Mouse (Mus musculus) left cerebral cortex, adult 18-20 months (tissue): ENCODE measurements around the gene Trpm3. TPM values are rescaled to one million over a fixed set of nuclear protein-coding genes. Genes with fewer than 3 reads are reported as not detected.
A peak's percentile ranks its signal among the peaks of the same experiment; 100 is the strongest.

Source experiments
- DNase-seq, 2 experiments: peaks; one replicate each; pipeline ENCODE4 v3.0.0; 2021 to 2022; ENCODE audit warnings: low spot score in 2 of 2, mixed read lengths in 1 of 2
- long read RNA-seq, 2 experiments: library from polyadenylated mRNA; stranded (forward); transcript quantifications; one replicate each; pipeline ENCODE4 v2.0.0; 2021
- total RNA-seq, 2 experiments: library from RNA; stranded (reverse); gene quantifications; 2 replicates each; pipeline ENCODE4 v1.2.3; 2021

Gene Trpm3
- 10 to 100 TPM; 31.4 to 36.8 TPM for total RNA-seq
- long read RNA-seq, experiment 1, partial matches to known transcripts = 2 of 11 reads
- long read RNA-seq, experiment 1, other reads (novel, unspliced or antisense) = 9 of 11 reads
- long read RNA-seq, experiment 2, partial matches to known transcripts = 0 of 3 reads
- long read RNA-seq, experiment 2, other reads (novel, unspliced or antisense) = 3 of 3 reads

- DNase-seq = peak; percentile 45 to 64
These were observed at the start of gene Trpm3 for GRCm38 (mm10) chr19:22138590-22139421. Gene Trpm3, plus strand, starts transcription at chr19:22139046.

GRCm38 (mm10) chr19:22100582-22100981 is 38.3 kb upstream of the Trpm3 start:
- DNase-seq = no peak

- no peak for DNase-seq
These were observed 35.0 kb upstream of the Trpm3 start for GRCm38 (mm10) chr19:22103865-22104264.

GRCm38 (mm10) chr19:22104848-22105484 is 33.9 kb upstream of the Trpm3 start:
- DNase-seq = no peak

- no peak for DNase-seq
These were observed 33.2 kb upstream of the Trpm3 start for GRCm38 (mm10) chr19:22105648-22106047.

- no peak for DNase-seq
These were observed 29.9 kb upstream of the Trpm3 start for GRCm38 (mm10) chr19:22108893-22109463.

GRCm38 (mm10) chr19:22120976-22121375 is 17.9 kb upstream of the Trpm3 start:
- no peak for DNase-seq

GRCm38 (mm10) chr19:22121631-22122030 is 17.2 kb upstream of the Trpm3 start:
- DNase-seq = no peak

- no peak for DNase-seq
These were observed 6.2 kb upstream of the Trpm3 start for GRCm38 (mm10) chr19:22132626-22133025.

- no peak for DNase-seq
These were observed 39.7 kb downstream of the Trpm3 start for GRCm38 (mm10) chr19:22178549-22178948.

- no peak for DNase-seq
These were observed 40.2 kb downstream of the Trpm3 start for GRCm38 (mm10) chr19:22179017-22179416.

- no peak for DNase-seq
These were observed 41.3 kb downstream of the Trpm3 start for GRCm38 (mm10) chr19:22180136-22180535.

- DNase-seq = peak; percentile 3 to 38
These were observed 50.9 kb downstream of the Trpm3 start for GRCm38 (mm10) chr19:22189716-22190115.

- DNase-seq = no peak
These were observed 83.7 kb downstream of the Trpm3 start for GRCm38 (mm10) chr19:22222520-22222919.

GRCm38 (mm10) chr19:22234187-22234586 is 95.3 kb downstream of the Trpm3 start:
- DNase-seq = no peak

GRCm38 (mm10) chr19:22249076-22249475 is 110.2 kb downstream of the Trpm3 start:
- DNase-seq = peak; percentile 48 to 66

- DNase-seq = no peak
These were observed 134.1 kb downstream of the Trpm3 start for GRCm38 (mm10) chr19:22272916-22273315.

GRCm38 (mm10) chr19:22284651-22285050 is 145.8 kb downstream of the Trpm3 start:
- DNase-seq = no peak

GRCm38 (mm10) chr19:22292671-22293070 is 153.8 kb downstream of the Trpm3 start:
- no peak for DNase-seq

- no peak for DNase-seq
These were observed 162.1 kb downstream of the Trpm3 start for GRCm38 (mm10) chr19:22300906-22301305.

- DNase-seq = peak in 1 of 2 experiments; percentile 37
These were observed 164.4 kb downstream of the Trpm3 start for GRCm38 (mm10) chr19:22303021-22303951.
